Mouse (Mus musculus) liver, embryonic 13.5 days (tissue): ENCODE measurements around the gene Smarcb1. TPM values are rescaled to one million over a fixed set of nuclear protein-coding genes. Genes with fewer than 3 reads are reported as not detected.
"Not testable (repeated sequence)": the region's sequence is repeated elsewhere in the genome, so short reads cannot be mapped to it uniquely, and the experiment has no call there.

ENCODE experiments used
- ATAC-seq: fragments of 200-750 bp; cut with Nextera tagmentation; 2 replicates; pipeline ENCODE4 v1.8.0; 2017; ENCODE audit warnings: low read depth, mild to moderate bottlenecking, moderate number of reproducible peaks, moderate library complexity
- DNase-seq: peaks from one replicate; pipeline ENCODE4 v3.0.0; 2022
- H3K27ac ChIP-seq: fragments of 300-500 bp; sonication (generic); 2 replicates; pipeline ENCODE4 v1.5.1; 2015; ENCODE audit warnings: moderate library complexity, mild to moderate bottlenecking, inconsistent platforms
- H3K27me3 ChIP-seq: fragments of 300-500 bp; sonication (generic); 2 replicates; pipeline ENCODE4 v1.6.1; 2015; ENCODE audit warnings: mild to moderate bottlenecking, inconsistent platforms
- H3K36me3 ChIP-seq: fragments of 300-500 bp; sonication (generic); 2 replicates; pipeline ENCODE4 v1.6.1; 2015; ENCODE audit warnings: mild to moderate bottlenecking, inconsistent platforms
- H3K4me1 ChIP-seq: fragments of 300-500 bp; sonication (generic); replicated peaks from 2 replicates; pipeline ENCODE4 v1.6.1; 2015; ENCODE audit warnings: inconsistent platforms
- H3K4me2 ChIP-seq: fragments of 300-500 bp; sonication (generic); 2 replicates; pipeline ENCODE4 v1.6.1; 2015; ENCODE audit warnings: inconsistent platforms, mild to moderate bottlenecking, moderate library complexity
- H3K4me3 ChIP-seq: fragments of 300-500 bp; sonication (generic); replicated peaks from 2 replicates; pipeline ENCODE4 v1.5.1; 2015; ENCODE audit warnings: mild to moderate bottlenecking, inconsistent platforms
- H3K9ac ChIP-seq: fragments of 300-500 bp; sonication (generic); 2 replicates; pipeline ENCODE4 v1.6.1; 2015; ENCODE audit warnings: mild to moderate bottlenecking, inconsistent platforms
- H3K9me3 ChIP-seq: fragments of 300-500 bp; sonication (generic); replicated peaks from 2 replicates; pipeline ENCODE4 v1.6.1; 2016; ENCODE audit warnings: inconsistent platforms
- WGBS: fragments of 180-500 bp; shearing (Covaris S2); methylation state at CpG from one replicate; pipeline ENCODE4 v1.1.7; 2015; ENCODE audit not compliant: insufficient replicate concordance; 5-methylcytosine and 5-hydroxymethylcytosine counted together
- polyA plus RNA-seq: library from polyadenylated mRNA; unstranded; fragments of >200 nt; fragmentation: Nextera tagmentation; extraction: Ambion mirVana; gene quantifications from 2 replicates; pipeline ENCODE4 v1.2.1, GENCODE M21; 2015

The Smarcb1 gene
- polyA plus RNA-seq, 1 experiment from 2014 or later, result 85.6 TPM

DNA sequence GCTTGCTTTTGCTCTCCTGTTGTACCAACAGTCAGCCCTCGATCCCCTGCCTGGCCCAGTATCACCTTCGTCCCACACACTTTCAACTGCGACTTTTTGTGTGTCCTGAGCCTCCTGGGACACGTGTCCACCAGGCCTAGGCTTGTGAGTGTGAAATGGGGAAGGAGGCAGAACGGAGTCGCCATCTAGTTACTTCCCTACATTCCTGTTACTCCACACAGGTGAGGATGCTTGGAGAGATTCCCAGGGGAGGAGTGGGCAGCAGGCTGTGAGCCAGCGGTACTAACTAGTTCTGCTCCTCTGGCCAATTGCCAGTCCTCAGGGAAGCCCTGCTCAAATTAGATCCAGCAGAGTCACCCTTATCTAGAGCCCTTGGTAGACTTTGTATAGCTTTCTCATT lies 60.7 kb downstream of the Smarcb1 start:
- DNase-seq (no peak), ATAC-seq (no peak)
- WGBS, result 40% methylated on average over 7 of the region's 7 CpGs
- Histone ChIP-seq H3K4me3 (no peak overlapping the region), H3K4me1 (peaks cover 36% of the 10 kb centered on the region), H3K27ac (0 out of 2 replicates have a peak overlapping the region, but pooled peaks have one; percentile 9), H3K4me2 (peak overlapping the region; percentile 93; the same call in 1 of the 2 replicates), H3K9me3 (no peaks in the 10 kb centered on the region), H3K36me3 (peaks cover 18% of the 10 kb centered on the region), H3K9ac (no peak overlapping the region), H3K27me3 (no peaks in the 10 kb centered on the region)

DNA sequence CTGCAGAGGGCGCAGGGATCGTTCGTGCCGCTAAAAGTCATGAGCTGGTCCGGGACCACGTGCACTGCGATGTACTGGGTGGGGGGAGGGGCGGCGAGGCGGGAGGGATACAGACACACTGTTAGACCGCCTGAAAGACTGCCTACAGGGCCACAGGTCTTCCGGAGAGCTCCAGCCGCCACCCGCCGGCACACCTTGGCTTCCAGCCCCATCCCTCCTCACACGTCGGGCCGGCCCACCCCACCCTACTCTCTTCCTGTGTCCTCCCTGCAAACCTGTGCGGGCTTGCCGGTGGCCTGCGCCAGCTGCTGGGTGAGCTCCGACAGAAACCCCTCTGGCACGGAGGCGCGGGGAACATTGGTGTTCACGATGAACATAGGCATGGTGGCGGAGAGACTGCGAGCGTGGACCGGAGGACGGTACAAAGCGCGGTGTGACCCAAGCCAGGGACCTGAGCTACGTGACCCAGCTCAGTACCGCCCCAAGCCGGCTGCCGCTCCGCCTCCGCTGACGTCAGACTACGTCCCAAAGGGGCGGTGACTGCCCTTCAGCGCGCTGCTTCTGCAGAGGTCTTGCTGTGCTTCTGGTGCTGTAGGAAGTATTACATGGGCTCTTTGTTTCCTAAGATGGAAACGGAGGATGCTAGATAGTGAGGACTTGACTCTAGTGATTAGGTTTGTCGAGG lies 61.5 kb downstream of the Smarcb1 start, which contains the start of gene Mif:
TSS of gene Mif (minus strand) at position 455 of the 685 bp plus-strand sequence.
- peak; percentile 90 for DNase-seq
- not testable (repeated sequence) for H3K9me3 ChIP-seq, H3K27me3 ChIP-seq
- WGBS, result under 1% methylated on average over 45 of the region's 46 CpGs
- peak; percentile 94 for ATAC-seq
- H3K36me3 ChIP-seq, result peaks cover 18% of the 10 kb centered on the region
- peaks cover 36% of the 10 kb centered on the region for H3K4me1 ChIP-seq
- H3K9ac ChIP-seq, result peak within 1 kb of the TSS; percentile 83
- H3K4me3 ChIP-seq, result peak within 1 kb of the TSS; percentile 75
- peak within 1 kb of the TSS; percentile 93 for H3K4me2 ChIP-seq
- peak within 1 kb of the TSS; percentile 87 for H3K27ac ChIP-seq

GRCm38 (mm10) chr10:75859107-75859746 lies 62.2 kb downstream of the Smarcb1 start:
- WGBS, result 2% methylated on average over 27 of the region's 27 CpGs
- Histone ChIP-seq H3K9me3 (no peaks in the 10 kb centered on the region), H3K4me3 (peak overlapping the region; percentile 75), H3K27me3 (no peaks in the 10 kb centered on the region), H3K27ac (peak overlapping the region; percentile 87), H3K4me1 (peaks cover 36% of the 10 kb centered on the region), H3K36me3 (peaks cover 18% of the 10 kb centered on the region), H3K9ac (peak overlapping the region; percentile 83), H3K4me2 (peak overlapping the region; percentile 93)
- DNase-seq (no peak), ATAC-seq (peak; percentile 24)

- H3K4me1 ChIP-seq, result peaks cover 37% of the 10 kb centered on the region
- ATAC-seq (no peak), DNase-seq (no peak)
- no peak overlapping the region for H3K27ac ChIP-seq
- no peaks in the 10 kb centered on the region for H3K27me3 ChIP-seq
- 0 out of 2 replicates have a peak overlapping the region, but pooled peaks have one; percentile 22 for H3K9ac ChIP-seq
- no peak overlapping the region for H3K4me2 ChIP-seq
- no peaks in the 10 kb centered on the region for H3K9me3 ChIP-seq
- H3K36me3 ChIP-seq, result peaks cover 18% of the 10 kb centered on the region
- H3K4me3 ChIP-seq, result no peak overlapping the region
- 84% methylated on average over 4 of the region's 4 CpGs for WGBS
Observed at GRCm38 (mm10) chr10:75857598-75857997, 63.8 kb downstream of the Smarcb1 start.

GRCm38 (mm10) chr10:75856976-75857375 lies 64.4 kb downstream of the Smarcb1 start:
- Histone ChIP-seq H3K4me1 (peaks cover 42% of the 10 kb centered on the region), H3K4me2 (no peak overlapping the region), H3K27ac (no peak overlapping the region), H3K27me3 (peaks cover 5% of the 10 kb centered on the region; the same call in 1 of the 2 replicates), H3K9ac (no peak overlapping the region), H3K9me3 (no peaks in the 10 kb centered on the region), H3K4me3 (no peak overlapping the region), H3K36me3 (peaks cover 18% of the 10 kb centered on the region)
- DNase-seq (no peak), ATAC-seq (no peak)
- 78% methylated on average over 3 of the region's 3 CpGs for WGBS

DNA sequence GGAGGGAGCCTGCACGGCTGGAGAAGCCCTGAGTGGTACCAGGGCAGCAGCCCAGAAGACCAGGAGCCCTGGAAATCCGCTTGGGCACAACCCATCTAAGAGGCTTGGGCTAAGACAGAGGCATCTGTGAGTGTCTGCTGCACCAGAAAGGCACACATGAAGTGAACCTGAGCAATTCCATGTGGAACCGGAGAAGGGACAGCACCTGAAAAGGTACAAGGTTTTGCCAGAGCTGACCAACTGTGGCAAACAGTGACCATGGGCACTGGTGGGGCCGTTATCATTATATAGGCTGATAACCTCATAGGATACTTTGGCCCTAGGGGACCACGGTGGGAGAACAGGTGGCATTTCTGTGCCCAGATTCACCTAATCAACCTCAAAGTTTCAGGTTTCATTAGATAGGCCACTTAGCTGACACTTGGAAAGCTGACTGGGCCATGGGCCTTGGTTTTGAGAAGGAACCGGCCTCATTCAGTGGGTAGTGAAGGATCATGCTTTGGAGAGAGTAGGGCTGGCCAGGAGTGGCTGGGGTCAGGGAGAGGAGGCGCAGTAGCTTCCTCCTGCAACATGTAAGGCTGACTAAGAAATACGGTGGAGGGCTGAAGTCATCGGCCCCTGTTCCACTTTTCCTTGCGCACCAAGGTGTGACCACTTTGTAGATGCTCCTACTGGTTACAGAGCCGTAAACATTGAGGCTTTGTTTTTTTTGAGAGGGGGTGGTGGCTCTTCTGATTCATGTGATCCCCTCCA lies 65.1 kb downstream of the Smarcb1 start:
- Histone ChIP-seq H3K27ac (no peak overlapping the region), H3K27me3 (peaks cover 11% of the 10 kb centered on the region), H3K4me3 (no peak overlapping the region), H3K9ac (no peak overlapping the region), H3K36me3 (peaks cover 18% of the 10 kb centered on the region), H3K4me1 (peaks cover 42% of the 10 kb centered on the region), H3K4me2 (no peak overlapping the region), H3K9me3 (no peaks in the 10 kb centered on the region)
- DNase-seq (no peak), ATAC-seq (no peak)
- 71% methylated on average over 11 of the region's 11 CpGs for WGBS

DNA sequence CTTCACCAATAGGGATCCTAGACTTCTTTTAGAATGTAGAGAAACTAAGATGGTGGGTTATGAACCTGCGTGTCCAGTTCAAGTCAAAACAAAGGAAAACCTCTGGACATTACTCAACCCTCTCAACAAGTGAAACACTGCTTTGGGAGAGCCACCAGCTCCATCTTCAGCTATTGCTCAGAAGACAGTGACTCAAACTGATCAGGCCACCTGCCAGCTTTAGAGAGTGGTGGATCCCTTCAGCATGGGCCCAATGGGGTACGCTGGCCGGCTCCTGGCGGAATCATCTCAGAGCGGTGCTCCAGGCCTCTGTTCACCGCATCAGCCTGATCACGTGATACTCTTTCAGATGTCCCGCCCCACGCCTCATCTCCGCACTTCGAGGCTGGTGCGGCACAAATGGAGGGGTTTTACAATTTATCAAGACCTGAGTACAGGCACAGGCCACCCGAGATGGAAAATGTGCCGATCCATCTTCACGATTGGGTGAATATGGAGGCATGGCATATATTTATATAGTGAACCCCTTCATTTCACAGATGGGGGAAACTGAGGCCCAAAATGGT lies 65.9 kb downstream of the Smarcb1 start:
- H3K4me1 ChIP-seq, result peaks cover 37% of the 10 kb centered on the region
- H3K4me3 ChIP-seq, result no peak overlapping the region
- WGBS, result 87% methylated on average over 15 of the region's 15 CpGs
- no peak overlapping the region for H3K27ac ChIP-seq
- no peaks in the 10 kb centered on the region for H3K9me3 ChIP-seq
- no peak for ATAC-seq
- H3K9ac ChIP-seq, result no peak overlapping the region
- no peak for DNase-seq
- H3K27me3 ChIP-seq, result peaks cover 18% of the 10 kb centered on the region
- no peak overlapping the region for H3K4me2 ChIP-seq
- peaks cover 18% of the 10 kb centered on the region for H3K36me3 ChIP-seq

DNA sequence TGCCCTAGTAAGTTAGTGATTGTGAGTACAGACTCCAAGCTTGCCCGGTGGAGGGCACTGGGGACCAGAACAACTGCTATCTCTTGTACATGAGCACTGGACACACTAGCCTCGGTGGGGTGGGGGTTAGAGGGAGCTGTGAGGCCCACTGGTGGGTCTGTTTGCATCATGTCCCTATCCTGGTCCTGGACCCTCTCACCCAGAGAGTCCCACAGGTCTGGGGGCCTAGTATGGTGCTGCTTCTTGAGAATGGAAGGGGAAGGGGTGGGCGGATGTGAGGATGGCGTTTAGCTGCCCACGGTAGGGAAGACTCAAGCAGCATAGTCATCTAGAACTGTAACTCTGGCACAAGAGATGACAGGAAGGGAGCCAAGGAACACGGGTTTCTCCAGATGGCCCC lies 66.6 kb downstream of the Smarcb1 start:
- Histone ChIP-seq H3K27me3 (peaks cover 18% of the 10 kb centered on the region), H3K9me3 (no peaks in the 10 kb centered on the region), H3K27ac (no peak overlapping the region), H3K4me1 (peaks cover 33% of the 10 kb centered on the region), H3K9ac (no peak overlapping the region), H3K4me2 (no peak overlapping the region), H3K36me3 (peaks cover 18% of the 10 kb centered on the region), H3K4me3 (no peak overlapping the region)
- 67% methylated on average over 6 of the region's 6 CpGs for WGBS
- DNase-seq, result no peak
- no peak for ATAC-seq

DNA sequence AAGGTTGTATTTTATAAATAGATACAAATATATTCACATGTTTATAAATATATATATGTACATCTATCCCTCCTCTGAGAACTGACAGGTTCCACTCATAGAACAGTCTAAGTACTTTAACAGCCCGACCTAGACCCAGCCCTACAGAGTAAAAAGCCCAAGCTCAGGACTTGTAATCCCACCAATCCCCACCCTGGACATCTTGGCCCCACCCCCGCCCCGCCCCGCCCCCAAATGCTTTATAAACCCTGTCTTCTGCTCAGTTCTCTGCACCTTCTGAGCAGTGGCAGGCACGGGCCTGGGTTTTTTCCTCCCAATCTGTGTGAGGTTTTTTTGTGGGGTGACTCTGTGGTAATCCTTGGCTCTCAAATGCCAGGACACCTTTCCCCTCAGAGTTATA lies 67.3 kb downstream of the Smarcb1 start:
- Histone ChIP-seq H3K4me1 (peaks cover 29% of the 10 kb centered on the region), H3K4me3 (no peak overlapping the region), H3K36me3 (peaks cover 18% of the 10 kb centered on the region), H3K9me3 (no peaks in the 10 kb centered on the region), H3K27me3 (peaks cover 18% of the 10 kb centered on the region), H3K27ac (no peak overlapping the region), H3K4me2 (no peak overlapping the region), H3K9ac (no peak overlapping the region)
- 35% methylated on average over 5 of the region's 5 CpGs for WGBS
- ATAC-seq (no peak), DNase-seq (no peak)

GRCm38 (mm10) chr10:75853452-75853851 lies 68.0 kb downstream of the Smarcb1 start:
- H3K27me3 ChIP-seq, result peaks cover 18% of the 10 kb centered on the region
- H3K27ac ChIP-seq, result no peak overlapping the region
- H3K4me2 ChIP-seq, result no peak overlapping the region
- H3K9me3 ChIP-seq, result no peaks in the 10 kb centered on the region
- ATAC-seq, result peak; percentile 57
- DNase-seq, result peak; percentile 68
- H3K4me3 ChIP-seq, result no peak overlapping the region
- peaks cover 16% of the 10 kb centered on the region for H3K36me3 ChIP-seq
- H3K4me1 ChIP-seq, result peaks cover 23% of the 10 kb centered on the region
- 19% methylated on average over 10 of the region's 10 CpGs for WGBS
- H3K9ac ChIP-seq, result no peak overlapping the region
